Mouse (Mus musculus) erythroblast, embryonic 14.5 days (primary cell): ENCODE measurements at regions not wholly inside any gene's neighbourhood (a gene's known extent, or its start where the extent isn't known, plus 50 kb on each side); places are given as distances from the start of the nearest gene placed in this dataset.

Experiments used
- GATA1 ChIP-seq: IDR thresholded peaks from 2 replicates; pipeline ENCODE4 v1.6.1; 2012; ENCODE audit warnings: low read length, inconsistent platforms, mixed read lengths
- TAL1 ChIP-seq: IDR thresholded peaks from 3 replicates; pipeline ENCODE4 v1.6.1; 2012; ENCODE audit warnings: low read length, inconsistent platforms, mixed read lengths

DNA sequence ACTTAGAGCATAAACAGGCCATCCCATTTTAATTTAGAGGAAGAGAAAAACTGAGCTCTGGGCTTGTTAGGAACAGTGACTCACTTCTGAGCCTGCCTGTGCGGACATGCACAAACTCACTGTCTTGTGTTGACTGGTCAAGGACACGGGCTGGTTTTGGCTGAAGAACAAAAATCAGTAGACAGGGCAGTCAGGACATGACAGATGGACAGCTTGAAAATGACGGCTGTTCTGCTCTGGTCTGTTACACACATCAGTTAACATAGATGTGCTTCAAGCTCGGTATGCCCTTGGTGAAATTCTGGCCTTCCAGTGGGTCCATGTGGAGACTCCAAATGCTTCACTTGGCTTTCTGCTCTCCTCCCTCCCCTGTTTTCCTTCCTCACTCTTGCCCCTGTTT lies 248.4 kb downstream of the Lyplal1 start:
- no peak for TF ChIP-seq GATA1
- TF ChIP-seq TAL1: no peak
